Mouse (Mus musculus) heart, embryonic 10.5 days (tissue): ENCODE measurements at regions not wholly inside any gene's neighbourhood (a gene's known extent, or its start where the extent isn't known, plus 50 kb on each side); places are given as distances from the start of the nearest gene placed in this dataset.
A peak's percentile ranks its signal among the peaks of the same experiment; 100 is the strongest.

ENCODE experiments used
- DNase-seq: peaks from one replicate; pipeline ENCODE4 v3.0.0-alpha.2; 2017; ENCODE audit warnings: low spot score
- H3K27ac ChIP-seq: fragments of 300-500 bp; sonication (generic); 2 replicates; pipeline ENCODE4 v1.5.1; 2016; ENCODE audit warnings: mild to moderate bottlenecking
- H3K27me3 ChIP-seq: fragments of 300-500 bp; sonication (generic); 2 replicates; pipeline ENCODE4 v1.6.1; 2016; ENCODE audit warnings: mild to moderate bottlenecking; ENCODE audit not compliant: poor library complexity, insufficient read depth, severe bottlenecking
- H3K36me3 ChIP-seq: fragments of 300-500 bp; sonication (generic); 2 replicates; pipeline ENCODE4 v1.6.1; 2016; ENCODE audit warnings: mild to moderate bottlenecking, moderate library complexity
- H3K4me1 ChIP-seq: fragments of 300-500 bp; sonication (generic); 2 replicates; pipeline ENCODE4 v1.6.1; 2016; ENCODE audit warnings: mild to moderate bottlenecking
- H3K4me3 ChIP-seq: fragments of 300-500 bp; sonication (generic); 2 replicates; pipeline ENCODE4 v1.5.1; 2016; ENCODE audit warnings: mild to moderate bottlenecking, moderate library complexity
- H3K9me3 ChIP-seq: fragments of 300-500 bp; sonication (generic); 2 replicates; pipeline ENCODE4 v1.6.1; 2016; ENCODE audit warnings: mild to moderate bottlenecking, moderate library complexity
- WGBS: fragments of 180-500 bp; shearing (Covaris S2); methylation state at CpG from one replicate; pipeline ENCODE4 v1.1.7; 2016; 5-methylcytosine and 5-hydroxymethylcytosine counted together

DNA sequence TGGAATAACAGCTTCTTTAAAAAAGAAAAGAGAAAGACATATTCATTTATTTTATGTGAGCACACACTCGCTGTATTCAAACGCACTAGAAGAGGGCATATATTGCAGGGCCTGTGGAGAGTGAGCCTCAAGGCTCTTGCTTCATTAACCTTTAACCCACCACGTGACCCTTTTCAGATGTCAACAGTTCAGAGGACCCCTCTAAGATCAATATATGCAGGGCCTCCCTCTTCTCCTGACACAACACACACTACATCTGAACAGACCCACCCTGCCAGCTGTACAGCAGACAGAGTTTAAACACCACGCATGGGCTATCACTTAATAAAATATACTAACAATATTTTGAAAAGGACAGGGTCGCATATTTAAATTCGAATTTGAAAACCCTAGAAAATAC is 242.7 kb upstream of the Adamts16 start:
- H3K9me3 ChIP-seq = no peaks in the 10 kb centered on the region
- no peak overlapping the region for H3K4me3 ChIP-seq
- DNase-seq = no peak
- no peaks in the 10 kb centered on the region for H3K27me3 ChIP-seq
- 75% methylated on average over 6 of the region's 6 CpGs for WGBS
- H3K36me3 ChIP-seq = no peaks in the 10 kb centered on the region
- H3K27ac ChIP-seq = no peak overlapping the region
- H3K4me1 ChIP-seq = no peaks in the 10 kb centered on the region

DNA sequence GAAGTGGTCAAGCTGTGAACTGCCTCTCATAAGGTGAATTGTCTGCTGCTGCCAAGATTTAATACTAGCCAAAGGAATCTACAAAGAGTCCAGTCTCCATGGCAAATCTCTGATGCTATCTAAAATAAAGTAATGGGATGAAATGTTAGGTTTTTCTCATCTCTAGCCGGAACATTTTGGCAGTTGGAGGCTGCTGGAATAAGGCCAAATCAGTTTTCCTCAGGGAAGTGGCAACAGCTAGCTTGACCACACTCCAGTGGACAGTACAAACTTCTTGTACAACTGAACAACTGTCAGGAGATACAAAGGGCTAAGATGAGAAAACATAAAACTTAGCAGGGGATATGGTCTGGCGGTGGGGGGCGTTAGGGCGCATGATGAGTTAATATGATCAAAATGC is 234.3 kb upstream of the Adamts16 start:
- 87% methylated on average over 4 of the region's 4 CpGs for WGBS
- H3K9me3 ChIP-seq = no peaks in the 10 kb centered on the region
- no peaks in the 10 kb centered on the region for H3K36me3 ChIP-seq
- DNase-seq = no peak
- no peak overlapping the region for H3K27ac ChIP-seq
- H3K4me1 ChIP-seq = no peaks in the 10 kb centered on the region
- H3K4me3 ChIP-seq = no peak overlapping the region
- no peaks in the 10 kb centered on the region for H3K27me3 ChIP-seq

DNA sequence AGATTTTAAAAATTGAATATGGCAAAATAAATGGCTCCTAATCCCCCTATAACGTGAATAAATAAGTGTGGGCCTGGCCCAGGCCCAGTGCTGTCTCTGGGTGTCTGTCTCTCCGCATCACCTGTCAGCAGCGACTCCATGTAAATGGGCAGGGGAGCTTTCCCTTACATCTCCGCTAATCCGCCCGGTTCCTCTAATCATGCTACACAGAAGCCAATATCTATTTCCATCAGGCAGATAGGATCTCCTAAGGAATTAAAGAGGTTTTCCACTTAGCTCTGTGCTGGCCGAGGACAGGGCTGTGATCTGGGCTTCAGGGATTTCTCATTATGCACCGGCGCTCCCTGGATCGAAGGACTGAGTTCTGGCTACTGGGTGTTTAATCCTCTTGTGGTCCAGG is 232.4 kb upstream of the Adamts16 start:
- H3K9me3 ChIP-seq = no peaks in the 10 kb centered on the region
- H3K4me1 ChIP-seq = no peaks in the 10 kb centered on the region
- H3K27me3 ChIP-seq = no peaks in the 10 kb centered on the region
- H3K4me3 ChIP-seq = no peak overlapping the region
- H3K36me3 ChIP-seq = no peaks in the 10 kb centered on the region
- 68% methylated on average over 10 of the region's 10 CpGs for WGBS
- no peak for DNase-seq
- H3K27ac ChIP-seq = no peak overlapping the region

DNA sequence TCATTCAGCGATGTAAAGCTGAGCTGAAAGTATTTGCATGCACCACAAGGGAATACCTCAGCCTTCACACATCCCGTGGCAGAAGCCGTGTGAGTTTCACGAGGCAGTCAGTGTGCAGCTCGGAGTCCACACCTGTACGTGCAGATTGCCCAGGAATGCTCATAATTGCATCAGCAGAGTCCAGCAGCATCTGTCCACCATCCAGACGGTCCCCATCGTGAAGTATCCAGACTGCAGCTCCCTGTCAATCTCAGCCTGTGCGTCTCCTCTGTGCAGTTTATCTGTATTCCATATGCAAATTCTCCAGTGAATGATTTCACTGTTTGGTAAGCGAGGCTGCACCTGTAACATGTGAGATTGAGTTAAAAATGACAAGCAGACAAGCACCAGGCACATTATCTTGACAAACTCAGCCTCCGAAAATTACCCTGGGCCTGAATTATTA is 227.2 kb upstream of the Adamts16 start:
- DNase-seq = no peak
- WGBS = 70% methylated on average over 11 of the region's 11 CpGs
- Histone ChIP-seq H3K36me3 (no peaks in the 10 kb centered on the region), H3K4me1 (peaks cover 10% of the 10 kb centered on the region; the same call in 1 of the 2 replicates), H3K9me3 (no peaks in the 10 kb centered on the region), H3K4me3 (no peak overlapping the region), H3K27me3 (no peaks in the 10 kb centered on the region), H3K27ac (no peak overlapping the region)

DNA sequence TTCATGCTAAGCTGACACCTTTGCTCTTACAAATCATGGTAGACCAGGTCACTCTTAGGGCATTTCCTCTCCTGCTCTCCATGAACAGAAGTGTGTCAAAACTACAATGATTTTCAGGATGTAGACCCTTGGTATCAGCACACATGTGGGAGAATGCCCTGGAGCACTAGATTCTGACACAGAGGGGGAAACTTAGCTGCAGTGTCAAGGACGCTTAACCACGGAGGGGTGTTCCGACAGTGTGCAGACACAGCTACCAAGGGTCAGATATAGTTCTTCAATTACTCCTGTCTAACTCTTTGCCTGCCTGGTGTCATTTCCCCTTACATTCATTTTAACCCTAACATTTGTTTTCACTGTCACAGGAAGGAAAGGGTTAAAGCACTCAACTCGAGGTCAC is 226.4 kb upstream of the Adamts16 start:
- peaks cover 10% of the 10 kb centered on the region; the same call in 1 of the 2 replicates for H3K4me1 ChIP-seq

DNA sequence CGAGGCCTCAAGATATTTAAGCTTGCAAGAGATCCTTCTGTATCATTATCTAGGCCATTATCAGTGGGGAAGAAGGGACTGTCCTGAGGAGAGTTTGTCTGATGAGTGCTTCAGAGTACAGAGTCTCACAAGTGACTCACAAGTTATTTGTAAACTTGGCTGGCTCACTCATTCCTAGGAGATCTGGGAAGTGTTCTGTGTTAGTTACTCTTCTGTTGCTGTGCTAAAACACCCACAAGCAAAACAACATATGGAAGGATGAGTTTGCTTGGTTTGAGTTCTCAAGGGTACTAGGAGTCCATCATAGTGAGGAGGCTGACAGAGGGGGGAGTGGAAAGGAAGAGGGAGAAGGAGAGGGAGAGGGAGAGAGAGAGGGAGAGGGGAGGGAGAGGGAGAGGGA is 224.0 kb upstream of the Adamts16 start:
- no peak overlapping the region for H3K27ac ChIP-seq
- peaks cover 10% of the 10 kb centered on the region; the same call in 1 of the 2 replicates for H3K4me1 ChIP-seq
- H3K4me3 ChIP-seq = no peak overlapping the region
- no peaks in the 10 kb centered on the region for H3K36me3 ChIP-seq
- no peaks in the 10 kb centered on the region for H3K27me3 ChIP-seq
- H3K9me3 ChIP-seq = no peaks in the 10 kb centered on the region
- no peak for DNase-seq
- WGBS = 62% methylated on average over 1 of the region's 1 CpGs

More for the DNA sequence above, 226.4 kb upstream of the Adamts16 start:
- H3K9me3 ChIP-seq = no peaks in the 10 kb centered on the region
- WGBS = 42% methylated on average over 4 of the region's 4 CpGs
- H3K36me3 ChIP-seq = no peaks in the 10 kb centered on the region
- H3K27me3 ChIP-seq = no peaks in the 10 kb centered on the region
- no peak for DNase-seq
- H3K4me3 ChIP-seq = no peak overlapping the region
- no peak overlapping the region for H3K27ac ChIP-seq

DNA sequence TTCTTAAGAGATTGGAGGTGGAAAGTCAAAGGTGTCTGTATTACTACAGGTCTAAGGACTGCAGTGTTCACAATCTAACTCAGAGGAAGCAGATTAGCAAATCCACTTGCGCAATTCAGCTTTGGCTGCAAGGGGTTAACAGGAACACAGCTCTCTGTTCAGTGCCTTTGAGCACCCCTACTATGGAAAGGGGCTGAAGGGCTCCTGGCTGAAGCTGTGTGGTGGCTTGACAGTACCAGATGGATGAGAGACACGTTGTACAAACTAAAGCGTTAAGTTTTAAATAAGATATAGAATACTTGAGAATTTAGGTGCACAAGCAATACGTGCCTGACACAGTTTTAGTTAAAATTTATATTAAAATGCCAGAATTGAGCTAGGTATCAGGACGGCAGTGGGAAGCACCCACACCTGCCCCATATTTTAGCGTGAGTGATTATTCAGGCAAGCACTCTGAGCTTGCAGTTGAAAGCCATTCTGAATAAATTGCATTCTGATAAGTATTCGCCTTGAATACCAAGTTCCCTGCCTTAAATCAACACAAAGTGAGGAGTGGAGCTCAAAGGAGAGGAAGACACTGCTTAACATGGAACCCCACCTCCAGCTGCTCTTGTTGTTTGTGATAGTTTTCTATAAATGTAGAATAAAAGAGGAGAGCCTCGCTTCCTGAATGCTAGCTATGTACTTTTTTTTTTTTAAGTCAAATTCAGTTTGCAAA is 223.1 kb upstream of the Adamts16 start:
- H3K36me3 ChIP-seq = no peaks in the 10 kb centered on the region
- no peak for DNase-seq
- 77% methylated on average over 8 of the region's 8 CpGs for WGBS
- no peaks in the 10 kb centered on the region for H3K9me3 ChIP-seq
- H3K27ac ChIP-seq = no peak overlapping the region
- no peak overlapping the region for H3K4me3 ChIP-seq
- H3K4me1 ChIP-seq = peaks cover 10% of the 10 kb centered on the region; the same call in 1 of the 2 replicates
- no peaks in the 10 kb centered on the region for H3K27me3 ChIP-seq

DNA sequence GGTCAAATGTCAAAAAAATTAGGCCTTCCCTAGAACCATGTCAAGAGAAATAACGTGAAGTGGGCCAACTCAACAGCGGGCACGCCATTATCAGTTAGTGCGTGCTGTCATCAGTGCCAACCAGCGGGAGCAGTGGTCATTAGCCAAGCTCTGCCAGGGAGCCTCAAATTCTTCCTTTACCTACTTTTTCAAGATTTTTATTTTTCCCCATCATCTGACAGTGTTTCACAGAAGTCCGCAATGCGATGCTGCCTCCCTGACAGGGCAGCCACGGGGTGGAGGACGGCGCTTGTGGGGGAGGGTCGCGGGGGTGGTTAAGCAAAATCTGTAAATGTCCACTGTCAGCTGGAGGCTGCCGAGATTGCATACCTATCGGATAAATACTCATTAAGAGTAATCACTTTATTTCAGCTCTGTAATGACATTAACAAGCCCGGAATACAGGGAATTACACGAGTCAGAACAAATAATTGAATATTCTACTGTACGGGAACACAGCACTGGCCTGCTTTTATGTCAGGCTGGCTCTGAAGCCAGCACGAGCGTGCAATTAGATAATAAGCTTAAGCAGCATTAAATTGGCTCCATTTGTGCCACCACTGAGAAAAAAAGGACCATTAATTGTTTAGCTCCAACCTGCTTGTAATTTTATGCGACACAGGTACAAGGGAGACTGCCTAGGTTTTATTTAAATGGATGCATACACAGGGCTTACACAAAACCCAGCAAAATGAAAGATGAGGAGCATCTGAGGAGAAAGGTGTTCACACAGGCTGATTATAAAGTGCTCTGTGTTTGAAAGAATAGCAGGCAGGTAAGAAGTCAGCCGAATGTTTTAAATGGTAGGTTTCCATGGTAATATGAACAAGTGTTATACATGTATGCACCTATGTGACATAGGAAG is 212.0 kb upstream of the Adamts16 start:
- Histone ChIP-seq H3K36me3 (no peaks in the 10 kb centered on the region), H3K9me3 (no peaks in the 10 kb centered on the region), H3K27me3 (no peaks in the 10 kb centered on the region), H3K27ac (no peak overlapping the region), H3K4me1 (no peaks in the 10 kb centered on the region), H3K4me3 (no peak overlapping the region)
- WGBS = 87% methylated on average over 21 of the region's 21 CpGs
- DNase-seq = no peak

DNA sequence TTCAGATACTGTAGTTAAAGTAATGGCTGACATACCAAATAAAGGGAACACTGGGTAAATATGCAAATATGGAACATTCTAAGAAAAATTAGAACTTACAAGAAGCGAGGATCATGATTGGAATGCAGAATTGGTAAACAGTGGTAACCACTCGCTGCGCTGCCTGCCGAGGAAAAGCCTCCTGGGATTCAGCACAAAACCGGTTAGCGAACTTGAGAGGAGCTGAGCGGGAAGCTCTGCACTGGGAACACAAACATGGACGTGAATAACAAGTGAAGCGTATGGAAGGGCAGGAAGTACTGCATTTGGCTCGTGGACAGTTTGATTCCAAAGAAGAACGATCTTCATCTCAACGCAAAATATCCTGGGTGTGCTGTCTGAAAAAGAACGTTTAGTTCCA is 209.0 kb upstream of the Adamts16 start:
- DNase-seq = no peak
- H3K27me3 ChIP-seq = no peaks in the 10 kb centered on the region
- WGBS = 45% methylated on average over 13 of the region's 13 CpGs
- no peaks in the 10 kb centered on the region for H3K9me3 ChIP-seq
- H3K4me1 ChIP-seq = no peaks in the 10 kb centered on the region
- H3K27ac ChIP-seq = peak overlapping the region; percentile 47; the same call in 1 of the 2 replicates
- no peaks in the 10 kb centered on the region for H3K36me3 ChIP-seq
- no peak overlapping the region for H3K4me3 ChIP-seq

DNA sequence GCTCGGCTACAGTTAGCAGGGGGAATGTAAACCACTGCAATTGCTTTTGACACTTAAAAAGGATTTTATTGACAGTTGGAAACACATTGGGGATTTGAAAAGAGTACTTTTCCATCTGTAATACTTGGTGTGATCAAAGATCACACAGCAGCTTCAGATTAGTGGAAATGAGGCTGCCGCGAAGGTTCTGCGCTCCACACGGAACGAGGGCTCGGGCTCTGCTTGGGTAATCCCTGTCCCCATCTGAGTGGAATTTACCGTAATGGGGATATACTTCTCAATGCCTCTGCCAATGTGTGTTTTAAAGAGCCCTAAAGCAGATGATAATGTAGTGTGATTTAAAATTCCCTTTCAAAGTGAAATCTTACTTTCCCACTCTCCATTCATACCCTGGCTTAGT is 194.4 kb upstream of the Adamts16 start:
- no peak overlapping the region for H3K27ac ChIP-seq
- 83% methylated on average over 8 of the region's 8 CpGs for WGBS

DNA sequence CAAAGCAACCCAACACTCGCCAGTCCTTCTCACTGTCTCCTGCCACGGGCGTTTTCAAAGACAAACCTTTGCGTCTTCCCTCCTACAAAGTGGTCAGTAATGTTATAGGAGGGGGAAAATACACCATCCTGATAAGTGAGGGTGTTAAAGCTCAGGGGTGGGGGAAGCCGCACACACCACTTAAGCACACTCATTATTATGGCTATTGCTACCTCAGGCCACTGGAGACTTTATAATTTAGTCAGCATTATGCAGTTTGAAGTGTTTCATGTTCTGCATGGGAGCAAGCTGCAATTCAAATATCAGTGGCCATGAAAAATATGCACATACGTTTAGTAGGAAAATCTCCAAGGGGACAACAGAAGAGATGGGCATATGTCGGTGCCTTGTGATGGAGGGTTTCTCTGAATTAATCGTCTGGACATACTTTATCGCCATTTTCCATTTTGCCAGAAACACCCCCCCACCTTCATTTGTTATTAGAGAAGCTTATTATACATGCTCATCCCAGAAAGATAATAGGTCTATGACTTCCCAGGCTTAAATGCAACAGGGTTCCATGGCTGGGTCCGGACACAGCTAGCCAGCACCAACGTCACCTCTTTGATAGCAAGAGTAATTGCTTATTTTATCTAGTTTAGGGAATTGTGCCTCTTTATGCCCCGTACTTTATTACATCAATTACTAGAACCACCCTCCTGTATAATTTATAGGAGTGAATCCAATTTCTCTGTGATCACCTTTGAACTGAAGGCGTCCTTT is 193.5 kb upstream of the Adamts16 start:
- H3K4me3 ChIP-seq = no peak overlapping the region
- H3K36me3 ChIP-seq = no peaks in the 10 kb centered on the region
- H3K4me1 ChIP-seq = no peaks in the 10 kb centered on the region
- DNase-seq = no peak
- H3K27ac ChIP-seq = no peak overlapping the region
- no peaks in the 10 kb centered on the region for H3K9me3 ChIP-seq
- 81% methylated on average over 13 of the region's 13 CpGs for WGBS
- H3K27me3 ChIP-seq = no peaks in the 10 kb centered on the region

More for the DNA sequence above, 194.4 kb upstream of the Adamts16 start:
- DNase-seq = no peak
- Histone ChIP-seq H3K4me1 (no peaks in the 10 kb centered on the region), H3K36me3 (no peaks in the 10 kb centered on the region), H3K27me3 (no peaks in the 10 kb centered on the region), H3K4me3 (no peak overlapping the region), H3K9me3 (no peaks in the 10 kb centered on the region)

DNA sequence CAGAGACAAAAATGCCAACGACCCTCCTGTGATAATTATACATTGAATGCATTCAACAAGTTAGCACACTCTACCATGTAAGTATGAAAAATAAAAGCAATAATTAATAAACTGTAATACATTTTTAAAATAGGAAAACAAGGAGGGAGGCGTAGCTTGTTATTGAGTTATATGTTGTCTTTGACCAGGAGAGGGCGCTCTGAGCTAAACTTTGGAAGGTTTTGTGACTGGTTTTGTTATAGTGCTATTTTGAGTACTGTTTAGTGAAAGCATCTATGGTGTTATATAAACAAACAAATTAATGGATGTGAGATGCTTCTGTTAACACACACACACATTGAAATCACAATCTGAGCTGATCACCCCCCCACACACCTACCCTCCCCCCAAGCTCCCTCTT is 166.6 kb upstream of the Adamts16 start:
- no peaks in the 10 kb centered on the region for H3K4me1 ChIP-seq
- H3K9me3 ChIP-seq = no peaks in the 10 kb centered on the region
- no peak overlapping the region for H3K4me3 ChIP-seq
- H3K36me3 ChIP-seq = no peaks in the 10 kb centered on the region
- no peaks in the 10 kb centered on the region for H3K27me3 ChIP-seq
- H3K27ac ChIP-seq = no peak overlapping the region
- no peak for DNase-seq
- 21% methylated on average over 3 of the region's 3 CpGs for WGBS

DNA sequence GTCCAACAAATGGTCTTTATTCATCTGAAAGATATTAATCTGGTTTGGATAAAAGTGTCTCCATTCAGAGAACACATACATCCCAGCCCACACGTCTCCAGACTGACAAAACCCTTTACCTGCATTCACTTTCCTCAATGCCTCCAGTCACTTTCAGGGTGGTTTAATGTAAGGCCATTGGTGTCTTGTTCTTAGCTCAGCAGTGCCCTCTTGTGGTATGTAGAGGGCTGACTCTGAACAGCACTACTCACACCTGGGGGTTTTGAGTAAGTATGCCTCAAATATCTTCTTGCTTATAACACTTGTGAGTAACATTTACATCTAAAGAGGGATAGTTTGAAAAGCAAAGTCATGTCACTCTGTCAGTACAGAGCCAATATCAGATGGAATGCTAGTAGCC is 164.5 kb upstream of the Adamts16 start:
- 16% methylated on average over 1 of the region's 1 CpGs for WGBS
- H3K36me3 ChIP-seq = no peaks in the 10 kb centered on the region
- no peak for DNase-seq
- no peak overlapping the region for H3K4me3 ChIP-seq
- H3K27ac ChIP-seq = no peak overlapping the region
- no peaks in the 10 kb centered on the region for H3K4me1 ChIP-seq
- H3K9me3 ChIP-seq = no peaks in the 10 kb centered on the region
- no peaks in the 10 kb centered on the region for H3K27me3 ChIP-seq
